8 mouse cellular contexts compared by ENCODE assay signal in genomic region chr2:32449761-32450754, GRCm38 (mm10). TPM values are rescaled to one million over a fixed set of nuclear protein-coding genes. Genes with fewer than 3 reads are reported as not detected.
DNase-seq lines count a peak whose midpoint lies in the region; ATAC-seq and TF ChIP-seq lines count a peak whose summit lies in the region.

Gene Naif1 (plus strand): TSS chr2:32450457.

- H3K4me1 ChIP-seq in kidney, postnatal 0 days (replicated peaks; ENCODE audit: insufficient read depth, low read length): peaks cover 12% of the 10 kb centered on the region
- peaks cover 12% of the 10 kb centered on the region for H3K4me1 ChIP-seq in forebrain, postnatal 0 days (ENCODE audit: insufficient read depth)
- H3K4me1 ChIP-seq in liver, embryonic 12.5 days: peaks cover 71% of the 10 kb centered on the region
- H3K4me1 ChIP-seq in stomach, embryonic 14.5 days (ENCODE audit: control insufficient read depth, insufficient read depth, low read length): peaks cover 20% of the 10 kb centered on the region

- TF ChIP-seq CTCF in kidney, postnatal 0 days (IDR thresholded peaks at IDR 0.05; ENCODE audit: low read depth): no peak
- TF ChIP-seq CTCF in forebrain, postnatal 0 days (IDR thresholded peaks at IDR 0.05; ENCODE audit: low read depth): no peak

- WGBS in kidney, postnatal 0 days: 84% methylated on average over 15 of the region's 15 CpGs
- 72% methylated on average over 15 of the region's 15 CpGs for WGBS in forebrain, postnatal 0 days
- 58% methylated on average over 15 of the region's 15 CpGs for WGBS in liver, embryonic 12.5 days (ENCODE audit: insufficient replicate concordance)
- WGBS in stomach, embryonic 14.5 days: 71% methylated on average over 15 of the region's 15 CpGs

- DNase-seq in kidney, postnatal 0 days (ENCODE audit: low spot score): no peak
- no peak for DNase-seq in kidney, postnatal 4 days
- DNase-seq in brain, adult 2 months (ENCODE audit: low read depth, low spot score): peak; percentile 78
- DNase-seq in forebrain, postnatal 0 days: no peak
- no peak for DNase-seq in urinary bladder, adult 2 months (ENCODE audit: low spot score)

- H3K27me3 ChIP-seq in kidney, postnatal 0 days (ENCODE audit: insufficient read depth, low read length): no peaks in the 10 kb centered on the region
- H3K27me3 ChIP-seq in forebrain, postnatal 0 days (ENCODE audit: insufficient read depth, low read length): no peaks in the 10 kb centered on the region
- H3K27me3 ChIP-seq in liver, embryonic 12.5 days (replicated peaks): no peaks in the 10 kb centered on the region
- H3K27me3 ChIP-seq in stomach, embryonic 14.5 days (ENCODE audit: control insufficient read depth, insufficient read depth, low read length): no peaks in the 10 kb centered on the region

- peak within 1 kb of the TSS; percentile 86 for H3K4me2 ChIP-seq in kidney, postnatal 0 days (ENCODE audit: low read length)
- peak within 1 kb of the TSS; percentile 66 for H3K4me2 ChIP-seq in forebrain, postnatal 0 days (ENCODE audit: low read depth)
- H3K4me2 ChIP-seq in liver, embryonic 12.5 days: peak within 1 kb of the TSS; percentile 96
- peak within 1 kb of the TSS; percentile 86 for H3K4me2 ChIP-seq in stomach, embryonic 14.5 days (replicated peaks; ENCODE audit: low read depth, low read length)

- H3K9me3 ChIP-seq in kidney, postnatal 0 days (replicated peaks; ENCODE audit: low read length): no peaks in the 10 kb centered on the region
- no peaks in the 10 kb centered on the region for H3K9me3 ChIP-seq in forebrain, postnatal 0 days (ENCODE audit: low read length)
- H3K9me3 ChIP-seq in liver, embryonic 12.5 days (replicated peaks): no peaks in the 10 kb centered on the region
- H3K9me3 ChIP-seq in stomach, embryonic 14.5 days (ENCODE audit: control insufficient read depth, low read depth, low read length): no peaks in the 10 kb centered on the region

- H3K9ac ChIP-seq in kidney, postnatal 0 days (ENCODE audit: low read depth, low read length): peak within 1 kb of the TSS; percentile 84
- H3K9ac ChIP-seq in forebrain, postnatal 0 days: peak within 1 kb of the TSS; percentile 77
- peak within 1 kb of the TSS; percentile 94 for H3K9ac ChIP-seq in liver, embryonic 12.5 days
- H3K9ac ChIP-seq in stomach, embryonic 14.5 days (replicated peaks; ENCODE audit: low read depth, low read length): peak within 1 kb of the TSS; percentile 76

- H3K4me3 ChIP-seq in kidney, postnatal 0 days (replicated peaks; ENCODE audit: low read depth, low read length): peak within 1 kb of the TSS; percentile 56
- peak within 1 kb of the TSS; percentile 86 for H3K4me3 ChIP-seq in forebrain, postnatal 0 days (ENCODE audit: low read depth, low read length)
- peak within 1 kb of the TSS; percentile 90 for H3K4me3 ChIP-seq in liver, embryonic 12.5 days
- peak within 1 kb of the TSS; percentile 82 for H3K4me3 ChIP-seq in stomach, embryonic 14.5 days (ENCODE audit: low read depth, low read length)

- H3K27ac ChIP-seq in kidney, postnatal 0 days: peak within 1 kb of the TSS; percentile 83
- peak within 1 kb of the TSS; percentile 80 for H3K27ac ChIP-seq in forebrain, postnatal 0 days (ENCODE audit: low read depth, low read length)
- H3K27ac ChIP-seq in liver, embryonic 12.5 days: peak within 1 kb of the TSS; percentile 94
- H3K27ac ChIP-seq in stomach, embryonic 14.5 days (ENCODE audit: low read length): peak within 1 kb of the TSS; percentile 96

- H3K36me3 ChIP-seq in kidney, postnatal 0 days (ENCODE audit: insufficient read depth, low read length): no peaks in the 10 kb centered on the region
- H3K36me3 ChIP-seq in forebrain, postnatal 0 days (ENCODE audit: insufficient read depth): 0 out of 2 replicates have a peak, but pooled peaks cover 2% of the 10 kb centered on the region
- peaks cover 15% of the 10 kb centered on the region for H3K36me3 ChIP-seq in liver, embryonic 12.5 days
- peaks cover 1% of the 10 kb centered on the region; the same call in 1 of the 2 replicates for H3K36me3 ChIP-seq in stomach, embryonic 14.5 days (ENCODE audit: control insufficient read depth, insufficient read depth, low read length)

- no peak for ATAC-seq in kidney, postnatal 0 days (replicated peaks; ENCODE audit: low FRiP score, low read depth)
- no peak for ATAC-seq in forebrain, postnatal 0 days
- no peak for ATAC-seq in liver, embryonic 12.5 days
- no peak for ATAC-seq in stomach, embryonic 14.5 days (ENCODE audit: insufficient number of reproducible peaks, insufficient read depth, low FRiP score, low read depth)
- ATAC-seq in megakaryocyte progenitor cell, adult 5-6 weeks (replicated peaks; ENCODE audit: poor library complexity): no peak

RNA-seq across cellular contexts. Expression of gene Naif1, which starts in this region (rescaled TPM):
- 4.7 TPM in 2 replicates for polyA plus RNA-seq in kidney, postnatal 0 days (2015; fragmentation: Nextera tagmentation; extraction: Ambion mirVana)
- 3.8 and 4.5 TPM in 2 replicates for total RNA-seq in forebrain, postnatal 0 days (2014; rRNA removed)
- 2.4 and 3.9 TPM in 2 replicates for polyA plus RNA-seq in forebrain, postnatal 0 days (2015; fragmentation: Nextera tagmentation; extraction: Ambion mirVana)
- polyA plus RNA-seq in liver, embryonic 12.5 days (2016; fragmentation: Nextera tagmentation; extraction: Ambion mirVana): 2.9 and 3.2 TPM in 2 replicates
- polyA plus RNA-seq in stomach, embryonic 14.5 days (2014; fragmentation: Nextera tagmentation; extraction: Ambion mirVana): 5.6 TPM in 2 replicates
- polyA plus RNA-seq in urinary bladder, adult 2 months (2012; rRNA removed): 4.5 and 4.7 TPM in 2 replicates
- total RNA-seq in megakaryocyte progenitor cell, adult 5-6 weeks (2015): 1.5 and 1.9 TPM in 2 replicates
- total RNA-seq in megakaryocyte progenitor cell, adult 5-6 weeks (2017): 3.5 TPM in 2 replicates
